Mouse (Mus musculus) limb, embryonic 13.5 days (tissue): ENCODE results near the gene L3mbtl1. TPM values are rescaled to one million over a fixed set of nuclear protein-coding genes. Genes with fewer than 3 reads are reported as not detected.

Experiments
- ATAC-seq: fragments of 200-750 bp; cut with Nextera tagmentation; 2 replicates; pipeline ENCODE4 v1.8.0; 2017; ENCODE audit warnings: low read depth, moderate number of reproducible peaks, moderate TSS enrichment; ENCODE audit not compliant: low FRiP score
- H3K27ac ChIP-seq: fragments of 300-500 bp; sonication (generic); 2 replicates; pipeline ENCODE4 v1.5.1; 2015; ENCODE audit warnings: inconsistent platforms, mild to moderate bottlenecking, moderate library complexity
- H3K27me3 ChIP-seq: fragments of 300-500 bp; sonication (generic); 2 replicates; pipeline ENCODE4 v1.6.1; 2015; ENCODE audit warnings: mild to moderate bottlenecking, inconsistent platforms
- H3K36me3 ChIP-seq: fragments of 300-500 bp; sonication (generic); 2 replicates; pipeline ENCODE4 v1.6.1; 2015; ENCODE audit warnings: inconsistent platforms, mild to moderate bottlenecking, moderate library complexity
- H3K4me1 ChIP-seq: fragments of 300-500 bp; sonication (generic); 2 replicates; pipeline ENCODE4 v1.6.1; 2015; ENCODE audit warnings: inconsistent platforms
- H3K4me2 ChIP-seq: fragments of 300-500 bp; sonication (generic); replicated peaks from 2 replicates; pipeline ENCODE4 v1.6.1; 2015; ENCODE audit warnings: inconsistent platforms, mild to moderate bottlenecking, moderate library complexity
- H3K4me3 ChIP-seq: fragments of 300-500 bp; sonication (generic); 2 replicates; pipeline ENCODE4 v1.5.1; 2015; ENCODE audit warnings: moderate library complexity, mild to moderate bottlenecking, inconsistent platforms
- H3K9ac ChIP-seq: fragments of 300-500 bp; sonication (generic); 2 replicates; pipeline ENCODE4 v1.6.1; 2015; ENCODE audit warnings: mild to moderate bottlenecking, inconsistent platforms
- H3K9me3 ChIP-seq: fragments of 300-500 bp; sonication (generic); 2 replicates; pipeline ENCODE4 v1.6.1; 2016; ENCODE audit warnings: inconsistent platforms
- WGBS: fragments of 180-500 bp; shearing (Covaris S2); methylation state at CpG from one replicate; pipeline ENCODE4 v1.1.7; 2015; 5-methylcytosine and 5-hydroxymethylcytosine counted together
- polyA plus RNA-seq: library from polyadenylated mRNA; unstranded; fragments of >200 nt; fragmentation: Nextera tagmentation; extraction: Ambion mirVana; gene quantifications from 2 replicates; pipeline ENCODE4 v1.2.1, GENCODE M21; 2015

Gene L3mbtl1
- polyA plus RNA-seq, 1 experiment from 2014 or later = 0.20 TPM

DNA sequence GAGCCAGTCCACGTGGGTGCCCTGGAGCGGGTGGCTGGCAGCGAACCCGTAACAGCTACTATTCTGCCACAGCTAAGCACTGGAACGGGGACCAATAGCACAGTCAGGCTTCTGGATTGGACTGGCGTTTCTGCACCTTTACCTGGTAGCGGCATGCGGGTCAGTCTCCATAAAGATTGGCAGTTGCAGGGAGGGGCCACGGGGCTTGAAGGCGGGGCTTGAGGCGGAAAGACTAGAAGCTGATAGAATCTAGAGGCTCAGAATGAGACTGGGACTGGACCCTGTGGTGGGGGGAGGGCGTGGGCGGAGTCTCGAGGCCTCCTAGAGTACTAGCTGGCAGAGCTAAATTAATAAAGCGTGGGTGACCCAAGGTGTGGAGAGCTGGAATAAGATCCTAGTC is 4.5 kb downstream of the L3mbtl1 start:
- peaks cover 18% of the 10 kb centered on the region for H3K27me3 ChIP-seq
- 43% methylated on average over 15 of the region's 15 CpGs for WGBS
- peaks cover 13% of the 10 kb centered on the region for H3K4me1 ChIP-seq
- no peak overlapping the region for H3K27ac ChIP-seq
- H3K4me3 ChIP-seq = peak overlapping the region; percentile 25
- H3K36me3 ChIP-seq = no peaks in the 10 kb centered on the region
- H3K9me3 ChIP-seq = no peaks in the 10 kb centered on the region
- H3K9ac ChIP-seq = no peak overlapping the region
- no peak for ATAC-seq
- peak overlapping the region; percentile 54 for H3K4me2 ChIP-seq

DNA sequence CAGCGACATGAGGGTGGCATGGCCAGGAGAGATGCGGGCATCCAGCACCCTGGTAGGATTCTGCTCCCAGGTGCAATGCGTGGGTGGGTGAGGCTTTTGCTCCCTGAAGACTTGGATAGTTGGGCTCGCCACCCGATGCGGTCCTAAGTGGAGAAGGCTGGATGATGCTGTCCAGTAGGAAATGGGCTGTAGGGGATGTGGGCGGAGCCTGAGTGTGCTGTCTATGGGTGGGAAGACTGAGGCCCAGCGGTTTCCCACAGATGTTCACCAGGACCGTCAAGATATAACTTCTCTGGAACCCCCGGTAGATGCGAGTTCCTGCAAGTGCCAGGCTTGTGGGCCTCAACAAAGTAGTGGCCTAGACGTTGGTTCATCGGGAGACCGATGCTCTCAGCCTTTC is 4.9 kb downstream of the L3mbtl1 start:
- Histone ChIP-seq H3K36me3 (no peaks in the 10 kb centered on the region), H3K4me1 (peaks cover 8% of the 10 kb centered on the region), H3K4me2 (peak overlapping the region; percentile 54), H3K9ac (no peak overlapping the region), H3K27ac (no peak overlapping the region), H3K9me3 (no peaks in the 10 kb centered on the region), H3K4me3 (peak overlapping the region; percentile 25), H3K27me3 (peaks cover 17% of the 10 kb centered on the region)
- 58% methylated on average over 14 of the region's 14 CpGs for WGBS
- ATAC-seq = no peak

DNA sequence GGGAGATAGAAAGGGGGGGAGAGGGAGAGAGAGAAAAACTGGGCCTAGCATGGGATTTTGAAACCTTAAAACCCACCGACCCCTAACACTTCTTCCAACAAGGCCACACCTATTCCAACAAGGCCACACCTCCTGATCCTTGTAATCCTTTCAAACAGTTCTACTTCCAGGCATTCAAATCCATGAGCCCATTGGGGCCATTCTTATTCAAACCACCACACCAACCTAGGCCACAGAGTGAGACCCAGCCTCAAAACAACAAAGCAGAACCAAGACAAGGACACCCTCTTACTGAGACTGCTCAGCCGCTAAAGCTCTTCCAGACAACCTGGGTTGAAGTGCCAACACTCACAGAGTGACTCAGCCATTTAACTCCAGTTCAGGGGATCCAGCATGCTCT is 7.5 kb downstream of the L3mbtl1 start:
- Histone ChIP-seq H3K27me3 (0 out of 2 replicates have a peak, but pooled peaks cover 2% of the 10 kb centered on the region), H3K4me3 (no peak overlapping the region), H3K9me3 (no peaks in the 10 kb centered on the region), H3K27ac (no peak overlapping the region), H3K36me3 (no peaks in the 10 kb centered on the region), H3K9ac (no peak overlapping the region), H3K4me1 (no peaks in the 10 kb centered on the region), H3K4me2 (no peak overlapping the region)
- WGBS = 93% methylated on average over 2 of the region's 2 CpGs
- no peak for ATAC-seq

DNA sequence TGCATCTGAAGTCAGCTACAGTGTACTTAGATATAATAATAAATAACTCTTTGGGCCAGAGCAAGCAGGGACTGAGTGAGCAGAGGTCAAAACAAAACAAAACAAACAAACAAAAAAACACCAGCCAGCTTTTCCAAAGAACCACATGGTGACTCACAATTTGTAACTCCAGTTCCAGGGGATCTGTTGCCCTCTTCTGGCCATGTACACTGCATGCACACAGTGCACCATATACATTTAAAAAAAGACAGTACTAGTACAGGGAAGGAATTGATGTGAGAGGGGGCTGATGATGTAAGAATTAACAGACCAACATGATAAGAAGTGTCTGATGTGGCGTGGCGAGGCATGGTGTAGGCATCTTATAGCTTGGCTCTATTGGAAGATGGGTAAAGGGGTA is 13.6 kb downstream of the L3mbtl1 start:
- 98% methylated on average over 2 of the region's 2 CpGs for WGBS
- Histone ChIP-seq H3K9ac (no peak overlapping the region), H3K4me1 (no peaks in the 10 kb centered on the region), H3K9me3 (no peaks in the 10 kb centered on the region), H3K27ac (no peak overlapping the region), H3K4me3 (no peak overlapping the region), H3K36me3 (no peaks in the 10 kb centered on the region), H3K27me3 (no peaks in the 10 kb centered on the region), H3K4me2 (no peak overlapping the region)
- ATAC-seq = no peak

DNA sequence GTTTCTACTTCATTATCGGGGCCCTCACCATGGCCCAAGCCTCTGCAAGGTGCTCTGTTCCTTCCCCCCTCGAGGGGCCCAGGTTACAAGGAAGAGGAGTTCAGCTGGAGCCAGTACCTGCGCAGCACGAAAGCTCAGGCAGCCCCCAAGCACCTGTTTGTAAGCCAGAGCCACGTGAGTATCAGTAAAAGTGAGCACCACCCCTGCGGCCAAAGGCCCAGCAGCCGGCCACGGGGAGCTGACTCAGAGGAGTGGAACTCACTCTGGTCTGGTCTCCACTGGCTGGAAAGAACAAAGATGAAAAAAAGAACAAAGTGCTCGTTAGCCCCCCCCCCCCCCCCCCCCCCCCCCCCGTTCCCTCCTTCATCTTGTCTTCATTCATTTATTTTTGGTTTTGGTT is 18.0 kb downstream of the L3mbtl1 start:
- Histone ChIP-seq H3K9me3 (no peaks in the 10 kb centered on the region), H3K4me3 (no peak overlapping the region), H3K36me3 (no peaks in the 10 kb centered on the region), H3K4me1 (no peaks in the 10 kb centered on the region), H3K9ac (no peak overlapping the region), H3K27ac (no peak overlapping the region), H3K27me3 (no peaks in the 10 kb centered on the region), H3K4me2 (no peak overlapping the region)
- WGBS = 58% methylated on average over 9 of the region's 10 CpGs
- ATAC-seq = no peak

DNA sequence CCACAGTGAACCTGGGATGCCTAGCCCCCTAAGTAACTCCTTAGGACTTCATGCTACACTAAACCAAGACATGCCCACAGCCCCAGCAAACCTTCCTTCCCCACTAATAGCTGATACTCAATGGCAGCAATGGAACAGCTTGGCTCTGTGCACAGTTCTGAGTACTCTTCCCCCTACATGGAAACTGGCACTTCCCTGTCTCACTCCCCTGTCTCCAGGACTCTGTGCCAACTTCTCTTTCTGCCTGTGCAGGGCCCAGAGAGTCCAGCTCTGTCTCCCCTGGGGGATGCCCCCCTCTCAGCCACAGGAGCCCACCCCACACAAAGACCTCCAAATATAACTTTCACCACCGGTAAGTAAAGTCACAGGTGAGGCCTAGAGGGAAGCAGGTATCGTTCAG is 23.5 kb downstream of the L3mbtl1 start:
- no peaks in the 10 kb centered on the region for H3K27me3 ChIP-seq
- H3K36me3 ChIP-seq = no peaks in the 10 kb centered on the region
- H3K9me3 ChIP-seq = no peaks in the 10 kb centered on the region
- no peak overlapping the region for H3K9ac ChIP-seq
- no peak overlapping the region for H3K4me3 ChIP-seq
- WGBS = 95% methylated on average over 2 of the region's 2 CpGs
- H3K4me1 ChIP-seq = no peaks in the 10 kb centered on the region
- no peak overlapping the region for H3K4me2 ChIP-seq
- ATAC-seq = no peak
- H3K27ac ChIP-seq = no peak overlapping the region

DNA sequence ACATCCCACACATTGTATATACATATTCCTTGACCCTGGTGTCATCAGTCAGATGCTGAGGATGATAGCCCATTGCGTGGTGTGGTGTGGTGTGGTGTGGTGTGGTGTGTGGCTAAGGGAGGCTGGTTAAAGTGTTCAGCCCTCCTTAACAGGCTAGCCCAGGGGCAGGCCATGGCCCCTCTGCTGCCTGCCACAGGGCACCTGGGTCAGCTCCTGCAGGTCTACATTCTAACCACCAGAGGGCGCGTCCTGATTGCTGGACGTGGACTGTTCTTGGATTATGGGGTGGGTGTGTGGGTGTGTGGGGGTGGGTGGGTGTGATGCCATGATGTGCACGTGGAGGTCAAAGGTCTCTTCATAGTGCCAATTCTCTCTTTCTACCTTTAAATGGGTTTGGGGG is 25.1 kb downstream of the L3mbtl1 start:
- no peaks in the 10 kb centered on the region for H3K4me1 ChIP-seq
- peak; percentile 24; the same call in 1 of the 2 replicates for ATAC-seq
- no peak overlapping the region for H3K9ac ChIP-seq
- no peaks in the 10 kb centered on the region for H3K9me3 ChIP-seq
- no peak overlapping the region for H3K4me3 ChIP-seq
- no peaks in the 10 kb centered on the region for H3K36me3 ChIP-seq
- H3K27me3 ChIP-seq = no peaks in the 10 kb centered on the region
- H3K4me2 ChIP-seq = no peak overlapping the region
- no peak overlapping the region for H3K27ac ChIP-seq
- 9% methylated on average over 5 of the region's 5 CpGs for WGBS

DNA sequence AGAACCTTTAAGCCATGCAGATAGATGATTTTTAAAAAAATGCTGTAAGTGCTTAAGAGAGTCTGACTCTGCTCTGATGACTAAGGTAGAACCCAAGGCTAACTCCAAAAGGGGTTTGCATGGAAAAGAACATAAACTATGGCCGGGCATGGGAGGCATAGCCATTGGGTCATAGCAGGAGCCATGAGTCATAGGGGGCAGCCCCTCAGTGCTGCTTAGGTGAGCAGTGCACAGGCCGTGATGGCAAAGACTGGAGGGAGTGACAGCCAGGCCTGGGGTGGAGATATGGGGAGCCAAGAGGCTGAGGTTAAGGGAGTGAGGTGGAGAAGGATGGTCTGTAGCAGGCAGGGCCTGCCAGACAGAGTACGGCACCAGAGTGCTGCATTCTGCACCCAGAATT is 25.8 kb downstream of the L3mbtl1 start:
- no peaks in the 10 kb centered on the region for H3K36me3 ChIP-seq
- H3K9ac ChIP-seq = no peak overlapping the region
- no peak overlapping the region for H3K27ac ChIP-seq
- H3K4me2 ChIP-seq = no peak overlapping the region
- no peaks in the 10 kb centered on the region for H3K27me3 ChIP-seq
- H3K9me3 ChIP-seq = no peaks in the 10 kb centered on the region
- ATAC-seq = no peak
- WGBS = 78% methylated on average over 3 of the region's 3 CpGs
- H3K4me1 ChIP-seq = no peaks in the 10 kb centered on the region
- no peak overlapping the region for H3K4me3 ChIP-seq

DNA sequence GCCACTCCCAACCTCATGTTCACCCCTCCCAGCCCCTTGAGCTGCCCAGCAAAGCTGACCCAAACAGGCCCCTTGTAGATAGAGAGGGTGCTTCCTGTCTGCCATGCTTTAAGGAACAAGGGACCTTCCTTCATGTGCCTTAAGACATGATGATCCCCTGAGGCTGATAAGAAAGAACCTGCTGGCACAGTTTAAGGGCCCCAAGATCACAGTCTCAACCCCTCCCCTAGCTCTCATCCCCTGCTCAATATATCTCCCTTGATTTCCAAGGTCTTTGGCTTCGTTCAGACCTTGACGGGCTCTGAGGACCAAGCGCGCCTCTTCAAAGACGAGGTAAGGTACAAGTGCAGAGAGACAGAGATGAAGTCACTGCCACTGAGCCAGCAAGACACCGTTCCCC is 27.6 kb downstream of the L3mbtl1 start:
- Histone ChIP-seq H3K27ac (no peak overlapping the region), H3K9ac (no peak overlapping the region), H3K27me3 (no peaks in the 10 kb centered on the region), H3K4me3 (no peak overlapping the region), H3K9me3 (no peaks in the 10 kb centered on the region), H3K4me2 (no peak overlapping the region), H3K36me3 (no peaks in the 10 kb centered on the region), H3K4me1 (peaks cover 5% of the 10 kb centered on the region; the same call in 1 of the 2 replicates)
- no peak for ATAC-seq
- WGBS = 88% methylated on average over 6 of the region's 6 CpGs

DNA sequence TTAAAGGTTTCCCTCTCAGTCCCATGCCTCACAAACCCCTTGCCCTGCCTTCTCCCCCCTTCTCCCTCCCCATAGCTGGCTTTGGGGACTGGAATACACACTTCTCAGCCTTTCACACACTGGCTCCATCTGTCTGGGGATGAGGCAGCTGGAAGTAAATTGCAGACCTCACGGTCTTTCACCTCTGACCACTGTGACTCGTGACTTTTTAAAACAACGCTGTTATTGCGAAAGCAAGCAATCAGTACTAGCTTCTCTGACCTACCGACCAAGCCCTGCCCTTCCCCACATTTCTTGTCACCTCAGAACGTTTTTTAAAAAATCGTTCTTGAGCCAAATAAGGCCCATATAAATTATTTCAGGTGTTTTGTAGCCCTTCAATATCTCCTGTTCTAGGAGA is 29.5 kb downstream of the L3mbtl1 start:
- no peaks in the 10 kb centered on the region for H3K27me3 ChIP-seq
- no peak overlapping the region for H3K4me3 ChIP-seq
- H3K27ac ChIP-seq = no peak overlapping the region

DNA sequence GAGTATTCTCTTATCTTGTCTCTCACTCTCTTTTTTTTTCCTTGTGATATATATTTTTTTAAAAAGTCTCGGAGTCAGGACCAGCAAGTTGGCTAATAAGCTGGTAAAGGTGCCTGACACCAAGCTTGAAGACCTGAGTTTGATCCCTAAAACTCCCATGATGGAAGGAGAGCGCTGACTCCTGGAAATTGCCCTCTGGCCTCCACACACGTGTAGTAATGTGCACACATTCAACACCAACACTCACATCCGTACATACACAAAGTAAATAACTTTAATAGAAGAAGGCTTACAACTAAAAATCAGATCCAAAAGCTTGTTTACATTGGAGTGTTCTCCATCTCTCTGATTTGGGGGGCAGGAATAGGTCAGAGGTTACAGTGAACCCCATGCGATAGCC is 29.9 kb downstream of the L3mbtl1 start:
- Histone ChIP-seq H3K4me1 (peaks cover 5% of the 10 kb centered on the region; the same call in 1 of the 2 replicates), H3K4me3 (no peak overlapping the region), H3K36me3 (no peaks in the 10 kb centered on the region), H3K27me3 (no peaks in the 10 kb centered on the region), H3K9ac (no peak overlapping the region), H3K4me2 (no peak overlapping the region), H3K9me3 (no peaks in the 10 kb centered on the region), H3K27ac (no peak overlapping the region)
- ATAC-seq = no peak
- 78% methylated on average over 5 of the region's 5 CpGs for WGBS

More for the DNA sequence above, 29.5 kb downstream of the L3mbtl1 start:
- WGBS = 59% methylated on average over 7 of the region's 7 CpGs
- no peak overlapping the region for H3K9ac ChIP-seq
- ATAC-seq = no peak
- no peaks in the 10 kb centered on the region for H3K9me3 ChIP-seq
- H3K4me1 ChIP-seq = peaks cover 5% of the 10 kb centered on the region; the same call in 1 of the 2 replicates
- H3K4me2 ChIP-seq = no peak overlapping the region
- H3K36me3 ChIP-seq = no peaks in the 10 kb centered on the region

DNA sequence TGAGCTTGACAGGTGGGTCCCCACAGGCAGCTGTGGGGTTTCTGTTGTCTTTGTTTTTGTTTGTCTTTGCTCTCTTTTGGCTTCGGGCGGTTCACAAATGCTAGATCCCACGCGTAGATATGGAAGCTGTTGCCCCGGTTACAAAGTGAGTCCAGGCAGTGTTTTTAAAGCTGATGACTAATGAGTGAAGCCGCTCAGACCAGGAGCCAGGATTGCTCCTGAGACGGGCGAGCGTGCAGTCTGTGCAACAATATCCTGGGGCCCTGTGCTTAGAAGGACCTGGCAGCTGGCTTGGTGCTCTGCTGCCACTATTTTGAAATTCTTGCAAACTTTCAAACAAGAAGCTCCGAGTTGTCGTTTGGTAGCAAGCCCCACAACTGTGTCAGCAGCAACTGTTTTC is 30.4 kb downstream of the L3mbtl1 start:
- H3K4me1 ChIP-seq = peaks cover 5% of the 10 kb centered on the region; the same call in 1 of the 2 replicates
- H3K36me3 ChIP-seq = no peaks in the 10 kb centered on the region
- 39% methylated on average over 11 of the region's 11 CpGs for WGBS
- H3K4me2 ChIP-seq = no peak overlapping the region
- H3K9ac ChIP-seq = no peak overlapping the region
- no peak overlapping the region for H3K4me3 ChIP-seq
- H3K27ac ChIP-seq = no peak overlapping the region
- no peaks in the 10 kb centered on the region for H3K27me3 ChIP-seq
- no peaks in the 10 kb centered on the region for H3K9me3 ChIP-seq
- ATAC-seq = no peak

DNA sequence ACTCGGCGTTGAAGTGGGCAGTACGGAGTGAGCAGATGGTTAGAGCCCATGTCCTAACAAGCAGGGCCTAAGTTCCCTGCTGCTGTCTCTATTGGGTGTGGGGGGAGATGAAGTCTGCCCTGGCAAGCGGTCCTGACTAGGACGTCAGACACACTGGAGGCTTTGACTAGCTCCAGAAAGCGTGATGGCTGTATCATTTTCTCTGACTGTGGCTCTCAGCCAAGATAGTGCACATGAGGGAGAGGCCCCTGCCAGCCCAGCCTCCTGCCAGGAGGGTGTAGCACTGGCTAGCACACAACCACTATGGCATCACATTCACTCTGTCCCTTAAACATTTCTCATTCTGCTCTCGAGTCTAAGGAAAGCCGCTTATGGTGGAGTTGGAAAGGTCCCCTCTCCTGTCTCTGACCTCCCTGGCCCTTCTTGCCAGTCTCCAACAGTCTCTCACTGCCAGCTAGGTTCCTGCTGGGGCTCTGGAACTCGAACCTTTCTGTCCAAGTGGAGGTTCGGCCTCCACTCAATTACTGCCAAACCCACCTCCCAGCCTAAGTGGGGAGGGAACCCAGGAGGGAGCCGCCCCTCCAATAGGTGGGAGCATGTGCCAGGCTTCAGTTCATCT is 32.0 kb downstream of the L3mbtl1 start:
- no peaks in the 10 kb centered on the region for H3K9me3 ChIP-seq
- H3K4me1 ChIP-seq = peaks cover 5% of the 10 kb centered on the region; the same call in 1 of the 2 replicates
- no peaks in the 10 kb centered on the region for H3K27me3 ChIP-seq
- no peak overlapping the region for H3K9ac ChIP-seq
- H3K27ac ChIP-seq = no peak overlapping the region
- ATAC-seq = no peak
- WGBS = 74% methylated on average over 11 of the region's 11 CpGs
- H3K4me2 ChIP-seq = no peak overlapping the region
- no peaks in the 10 kb centered on the region for H3K36me3 ChIP-seq
- H3K4me3 ChIP-seq = no peak overlapping the region
